Mouse (Mus musculus) embryo, embryonic 9.5 days (tissue): ENCODE measurements at regions not wholly inside any gene's neighbourhood (a gene's known extent, or its start where the extent isn't known, plus 50 kb on each side); places are given as distances from the start of the nearest gene placed in this dataset.

Source experiments
- DNase-seq: peaks from one replicate; pipeline ENCODE4 v3.0.0-alpha.2; 2017; ENCODE audit errors: extremely low spot score

- no peak for DNase-seq
These were observed 584.4 kb downstream of the Mettl4 start for GRCm38 (mm10) chr17:94165305-94165860.

- no peak for DNase-seq
These were observed 605.5 kb downstream of the Mettl4 start for GRCm38 (mm10) chr17:94144298-94144697.

GRCm38 (mm10) chr17:94133201-94133600, 616.6 kb downstream of the Mettl4 start:
- no peak for DNase-seq

GRCm38 (mm10) chr17:94093984-94094660, 655.7 kb downstream of the Mettl4 start:
- peak; percentile 32 for DNase-seq

- DNase-seq = no peak
These were observed 695.3 kb downstream of the Mettl4 start for GRCm38 (mm10) chr17:94054436-94055060.

- DNase-seq = no peak
These were observed 701.3 kb downstream of the Mettl4 start for GRCm38 (mm10) chr17:94048475-94048874.

- no peak for DNase-seq
These were observed 711.6 kb downstream of the Mettl4 start for GRCm38 (mm10) chr17:94038221-94038620.

- no peak for DNase-seq
These were observed 737.4 kb downstream of the Mettl4 start for GRCm38 (mm10) chr17:94012386-94012785.

GRCm38 (mm10) chr17:94002095-94002494, 747.7 kb downstream of the Mettl4 start:
- DNase-seq = no peak

- no peak for DNase-seq
These were observed 748.3 kb downstream of the Mettl4 start for GRCm38 (mm10) chr17:94001515-94001914.

GRCm38 (mm10) chr17:93986932-93987331, 762.9 kb downstream of the Mettl4 start:
- DNase-seq = no peak
